Mouse (Mus musculus) embryonic stem cell, embryonic (primary cell): ENCODE results near the gene Pradc1.

Experiments used
- CTCF ChIA-PET, 4 experiments: fragments of 300-600 bp in 2 of 4; fragments of 350-600 bp in 2 of 4; sonication (Branson Sonifier 250); formaldehyde crosslinking; loops; one replicate each; lab custom pipeline; 2022; ENCODE audit warnings: inconsistent platforms in 2 of 4; lab: Charles Lee
- POLR2A ChIA-PET, 4 experiments: fragments of 300-600 bp in 2 of 4; fragments of 350-600 bp in 2 of 4; sonication (Branson Sonifier 250); formaldehyde crosslinking; loops; one replicate each; lab custom pipeline; 2022; ENCODE audit warnings: antibody characterized with exemption in 4 of 4, inconsistent platforms in 1 of 4; lab: Charles Lee

Pradc1 gene

DNA sequence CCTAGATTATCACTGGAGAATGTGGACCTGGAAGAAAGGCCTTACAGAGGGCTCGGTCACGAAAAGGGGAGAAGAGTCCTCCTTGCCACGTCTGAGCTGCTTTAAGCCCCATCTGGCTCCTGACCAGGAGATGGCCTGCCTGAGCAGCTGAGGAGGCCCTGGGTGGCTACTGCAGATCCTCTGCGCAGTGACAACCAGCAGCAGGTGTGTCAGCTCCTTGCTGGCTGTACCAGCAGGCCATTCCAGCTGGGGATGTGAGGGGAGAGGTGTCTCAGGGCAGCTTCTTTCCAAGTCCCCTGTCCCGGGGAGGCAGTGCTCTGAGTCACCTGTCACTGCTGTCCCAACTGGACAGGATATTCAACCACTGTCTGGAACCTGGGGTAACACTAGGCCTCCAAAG lies 20.8 kb upstream of the Pradc1 start:
- CTCF ChIA-PET: interaction anchor here (0.6 to 1.5 kb wide), 5 partner anchors 8 to 38 kb away, joined by 3 to 6 read pairs (median 3); no protein-coding TSS in a partner anchor
- POLR2A ChIA-PET: interaction anchor here in 3 of 4 experiments (1.1 to 12.5 kb wide), 13 partner anchors 11 to 209 kb away, joined by 3 to 369 read pairs (median 4); partner anchors contain the start of genes Cct7 (in 3 of the 3), Pradc1 (in 3 of the 3), Egr4 (in 1 of the 3) and Rab11fip5 (in 1 of the 3)

DNA sequence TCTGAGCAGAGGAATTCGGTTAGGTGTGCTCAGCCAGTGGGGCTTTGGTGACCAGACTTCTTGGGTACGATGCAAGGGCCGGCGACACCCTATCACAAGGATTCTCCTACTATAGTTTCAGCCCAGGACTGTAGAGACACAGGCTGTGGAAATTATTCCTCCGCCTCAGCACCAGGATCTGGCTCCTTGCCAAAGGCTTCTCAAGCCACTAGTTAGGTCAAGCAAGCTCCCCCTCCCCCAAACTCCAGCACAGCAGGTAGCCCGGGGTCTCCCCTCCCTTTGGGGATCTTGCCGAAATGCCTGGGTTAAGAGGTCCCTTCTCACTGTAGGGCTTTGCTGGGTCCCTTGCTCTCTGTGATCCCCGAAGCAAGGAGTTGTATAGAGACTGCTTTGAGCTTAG lies 20.2 kb upstream of the Pradc1 start:
- POLR2A ChIA-PET: interaction anchor here (0.6 to 12.5 kb wide), 15 partner anchors 10 to 1050 kb away, joined by 3 to 369 read pairs (median 4); partner anchors contain the start of genes Pradc1 (in 4 of the 4), Cct7 (in 3 of the 4), Egr4 (in 1 of the 4) and Rab11fip5 (in 1 of the 4)

DNA sequence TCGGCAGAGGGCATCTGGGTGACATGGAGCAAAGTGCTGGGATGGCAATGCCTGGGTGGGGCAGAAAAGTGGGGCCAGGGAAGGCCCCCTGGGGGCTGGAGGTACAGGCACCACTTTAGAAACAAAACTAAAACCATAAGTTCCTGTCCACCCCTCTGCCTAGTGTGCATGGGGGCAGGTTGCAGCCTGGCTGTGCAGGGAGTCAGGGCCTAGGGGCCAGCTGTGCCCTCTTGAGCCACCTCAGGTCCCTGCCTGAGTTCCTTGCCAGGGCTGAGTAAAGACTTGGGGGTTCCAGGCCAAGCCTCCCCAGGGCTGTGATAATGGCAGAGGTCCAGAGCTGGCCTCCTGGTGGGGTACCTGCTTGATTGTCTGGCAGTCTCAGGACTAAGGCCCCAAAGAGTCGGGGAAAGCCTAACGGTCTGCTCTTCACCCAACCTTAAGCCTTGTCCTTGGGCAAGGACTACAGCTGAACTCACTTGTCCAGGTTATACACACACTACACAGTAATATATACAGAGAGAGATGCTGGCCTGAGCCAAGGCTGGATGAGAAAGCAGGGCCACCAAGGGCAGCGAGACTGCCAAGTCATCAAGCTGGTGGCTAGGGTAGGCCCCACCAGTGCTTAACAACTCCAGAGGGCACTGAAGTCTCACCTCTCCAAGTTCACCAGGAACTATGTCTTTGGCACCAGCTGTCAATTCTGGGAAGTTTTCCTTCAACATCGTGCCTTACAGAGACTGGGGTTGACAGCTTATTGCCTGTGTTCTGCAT lies 18.1 kb upstream of the Pradc1 start:
- POLR2A ChIA-PET: interaction anchor here (0.5 to 12.5 kb wide), 25 partner anchors 7 to 853 kb away, joined by 3 to 369 read pairs (median 5); partner anchors contain the start of genes Pradc1 (in 4 of the 4), Cct7 (in 3 of the 4), Alms1 (in 1 of the 4) and Rab11fip5 (in 1 of the 4)
- CTCF ChIA-PET: interaction anchor here in 2 of 4 experiments (1.1 to 2.2 kb wide), 3 partner anchors 8 to 41 kb away, joined by 5 to 6 read pairs (median 6); no protein-coding TSS in a partner anchor

More for the DNA sequence above, 20.2 kb upstream of the Pradc1 start:
- CTCF ChIA-PET: interaction anchor here in 3 of 4 experiments (0.6 to 1.2 kb wide), 4 partner anchors 9 to 289 kb away, joined by 3 read pairs; no protein-coding TSS in a partner anchor

DNA sequence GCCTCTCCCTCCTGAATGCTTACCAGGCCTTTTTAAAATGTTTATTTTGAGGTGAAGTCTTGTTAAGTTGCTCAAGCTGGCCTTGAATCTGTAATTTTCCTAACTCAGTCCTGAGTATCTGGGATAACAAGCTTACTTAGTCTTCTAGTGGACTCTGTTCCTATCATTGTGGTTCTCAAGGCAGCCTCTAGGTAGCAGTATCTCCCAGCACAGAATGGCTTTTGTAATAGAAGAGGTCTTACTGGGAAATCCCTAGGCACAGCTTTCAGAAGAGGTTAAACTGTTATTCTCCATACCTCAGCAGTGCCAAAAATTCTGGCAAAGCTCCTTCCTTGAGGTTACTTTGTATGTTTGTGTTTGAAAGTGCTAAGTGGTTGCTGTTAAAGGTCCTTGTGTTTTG lies 13.6 kb upstream of the Pradc1 start:
- ChIA-PET POLR2A (interaction anchor here (0.6 to 7.9 kb wide), 16 partner anchors 9 to 905 kb away, joined by 3 to 219 read pairs (median 4); partner anchors contain the start of genes Pradc1 (in 4 of the 4), Cct7 (in 3 of the 4) and Alms1 (in 1 of the 4)), CTCF (interaction anchor here (0.6 to 5.5 kb wide), 25 partner anchors 8 to 122 kb away, joined by 3 to 46 read pairs (median 4); partner anchors contain the start of genes Cct7 (in 3 of the 4), Pradc1 (in 3 of the 4), Alms1 (in 1 of the 4) and Noto (in 1 of the 4))

DNA sequence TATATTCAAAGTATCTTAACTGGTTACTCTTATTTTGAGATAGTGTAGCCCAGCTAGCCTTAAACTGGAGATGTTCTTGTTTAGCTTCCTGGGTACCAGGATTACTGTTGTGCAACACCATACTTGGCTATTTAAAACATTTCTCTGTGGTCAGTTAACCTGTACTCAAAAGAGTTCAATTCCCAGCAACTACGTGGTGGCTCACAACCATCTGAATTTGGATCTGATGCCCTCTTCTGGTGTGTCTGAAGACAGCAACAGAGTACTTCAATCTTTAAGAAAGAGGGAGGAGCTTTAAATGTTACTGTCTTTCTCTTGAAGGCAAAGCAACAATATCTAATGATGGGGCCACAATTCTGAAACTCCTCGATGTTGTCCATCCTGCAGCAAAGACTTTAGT lies 7.9 kb upstream of the Pradc1 start:
- POLR2A ChIA-PET: interaction anchor here (0.7 to 7.9 kb wide), 19 partner anchors 8 to 355 kb away, joined by 3 to 219 read pairs (median 4); partner anchors contain the start of genes Pradc1 (in 4 of the 4), Cct7 (in 3 of the 4), Egr4 (in 1 of the 4) and Rab11fip5 (in 1 of the 4)
- CTCF ChIA-PET: interaction anchor here (0.5 to 1.5 kb wide), 7 partner anchors 9 to 1075 kb away, joined by 3 to 5 read pairs (median 3); partner anchors contain the start of gene Egr4 (in 1 of the 4)

DNA sequence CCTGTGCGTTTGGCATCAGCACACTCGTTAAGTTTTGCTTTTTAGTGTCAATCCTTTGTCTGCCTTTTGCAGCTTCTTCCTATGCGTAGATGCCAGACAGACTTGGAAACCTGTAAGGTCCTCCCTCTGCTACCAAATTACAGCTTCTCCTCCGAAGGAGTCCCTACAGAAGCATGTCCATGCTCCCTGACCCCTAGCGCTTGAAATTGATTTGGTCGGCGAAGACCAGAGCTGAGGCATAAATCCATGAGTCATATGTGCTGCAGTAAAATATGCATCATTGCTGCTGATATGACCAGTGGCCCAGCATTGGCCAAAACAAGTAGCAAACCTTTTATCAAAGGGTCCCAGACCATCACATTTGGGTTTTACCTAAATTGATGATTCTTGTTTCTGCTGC lies 1.0 kb upstream of the Pradc1 start:
- CTCF ChIA-PET: interaction anchor here in 2 of 4 experiments (0.8 to 2.9 kb wide), 8 partner anchors 10 to 463 kb away, joined by 3 to 15 read pairs (median 4); partner anchors contain the start of gene Nat8f1 (in 1 of the 2)
- POLR2A ChIA-PET: interaction anchor here (0.6 to 13.9 kb wide), 95 partner anchors 9 to 1755 kb away, joined by 3 to 369 read pairs (median 7); partner anchors contain the start of genes Rab11fip5 (in 3 of the 4), Alms1 (in 2 of the 4), Dusp11 (in 2 of the 4) and Egr4 (in 2 of the 4)

DNA sequence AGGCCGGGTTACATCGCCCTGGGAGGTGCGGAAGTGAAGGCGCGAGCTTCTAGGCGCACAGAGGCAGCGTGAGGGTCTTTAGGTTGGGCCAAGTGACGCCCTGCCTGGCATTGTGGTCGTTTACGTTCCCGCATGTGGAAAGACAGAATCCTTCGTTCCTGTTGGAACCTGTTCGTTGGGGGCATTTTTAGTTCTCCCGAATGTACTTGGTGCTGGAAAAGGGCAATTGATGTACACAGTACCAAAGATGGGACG lies 568 bp upstream of the Pradc1 start:
- CTCF ChIA-PET: interaction anchor here in 3 of 4 experiments (0.7 to 2.9 kb wide), 19 partner anchors 8 to 463 kb away, joined by 3 to 15 read pairs (median 4); partner anchors contain the start of genes Egr4 (in 1 of the 3), Nat8f1 (in 1 of the 3) and Spr (in 1 of the 3)
- POLR2A ChIA-PET: interaction anchor here (0.6 to 13.9 kb wide), 163 partner anchors 8 to 1754 kb away, joined by 3 to 369 read pairs (median 5); partner anchors contain the start of genes Alms1 (in 3 of the 4), Egr4 (in 3 of the 4), Rab11fip5 (in 3 of the 4) and Sfxn5 (in 3 of the 4)

DNA sequence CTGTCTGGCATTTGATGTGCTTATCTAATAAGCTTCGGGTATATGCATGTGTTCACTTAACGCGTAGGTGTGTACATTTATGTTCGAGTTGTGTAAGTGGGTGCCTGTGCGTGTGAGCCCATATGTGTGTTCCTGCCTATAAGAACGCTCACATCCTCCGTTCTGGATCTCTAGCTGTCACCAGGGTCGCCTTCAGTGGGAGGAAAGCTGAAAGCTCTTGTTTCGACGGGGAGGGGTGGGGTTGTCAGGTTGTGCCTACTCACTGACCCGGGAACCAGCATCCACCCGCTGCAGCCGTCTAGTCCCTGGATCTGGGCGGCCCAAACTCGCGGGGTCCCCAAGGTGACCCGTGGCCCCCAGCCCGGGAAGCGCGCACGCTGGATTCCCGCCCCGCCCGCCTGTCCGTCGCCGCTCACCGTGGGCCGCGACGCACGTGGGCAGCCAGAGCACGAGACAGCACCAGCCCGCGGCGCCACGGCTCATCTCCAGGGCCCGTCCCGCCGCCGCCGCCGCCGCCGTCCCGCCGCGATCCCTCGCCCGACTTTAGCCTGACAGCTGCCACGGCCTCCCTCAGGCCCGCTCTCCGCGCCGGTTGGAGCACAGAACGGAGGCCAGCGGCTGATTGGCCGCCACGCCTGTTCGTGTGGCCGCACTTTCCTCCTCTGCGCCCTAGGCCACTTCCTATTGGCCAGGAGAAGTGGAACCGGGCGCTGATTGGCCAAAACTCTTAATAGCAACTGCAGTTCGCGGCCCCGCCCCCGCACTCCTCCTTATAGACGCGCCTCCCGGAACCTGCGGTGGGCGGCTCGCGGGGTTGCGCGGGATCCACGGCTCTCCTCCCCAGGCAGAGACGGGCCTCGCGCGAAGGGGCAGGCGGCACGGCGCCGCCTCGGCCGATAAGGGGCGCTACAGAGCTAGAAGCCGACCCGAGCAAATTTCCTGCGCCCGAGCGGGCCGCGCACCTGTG lies 790 bp downstream of the Pradc1 start, which contains the start of gene Cct7:
Cct7 (plus strand) TSS at position 818 of the 967 bp plus-strand sequence.
- CTCF ChIA-PET: interaction anchor here (0.5 to 2.9 kb wide), 40 partner anchors 9 to 1447 kb away, joined by 3 to 15 read pairs (median 4); partner anchors contain the start of genes Egr4 (in 1 of the 4), Nat8f1 (in 1 of the 4) and Spr (in 1 of the 4)
- POLR2A ChIA-PET: interaction anchor here (0.6 to 13.9 kb wide), 203 partner anchors 9 to 1753 kb away, joined by 3 to 369 read pairs (median 5); partner anchors contain the start of genes Rab11fip5 (in 4 of the 4), Smyd5 (in 4 of the 4), Alms1 (in 3 of the 4) and Egr4 (in 3 of the 4)

DNA sequence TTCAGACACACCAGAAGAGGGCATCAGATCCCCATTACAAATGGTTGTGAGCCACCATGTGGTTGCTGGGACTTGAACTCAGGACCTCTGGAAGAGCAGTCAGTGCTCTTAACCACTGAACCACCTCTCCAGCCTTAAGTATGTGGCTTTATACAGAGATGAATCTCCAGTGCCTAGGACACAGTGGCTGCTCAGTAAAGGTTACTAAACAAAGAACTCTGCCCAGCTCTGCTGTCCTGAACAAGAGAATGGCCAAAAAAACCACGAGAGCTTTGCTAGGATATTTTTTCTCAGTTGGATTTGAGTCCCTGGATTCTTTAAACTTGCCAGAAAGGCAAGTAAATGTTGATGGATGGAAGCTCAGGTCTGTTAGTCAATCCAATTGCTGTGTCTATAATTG lies 1.6 kb downstream of the Pradc1 start:
- ChIA-PET CTCF (interaction anchor here in 3 of 4 experiments (0.6 to 2.9 kb wide), 15 partner anchors 8 to 213 kb away, joined by 3 to 14 read pairs (median 4); no protein-coding TSS in a partner anchor), POLR2A (interaction anchor here (0.6 to 13.9 kb wide), 54 partner anchors 11 to 1945 kb away, joined by 3 to 369 read pairs (median 11); partner anchors contain the start of genes Alms1 (in 3 of the 4), Smyd5 (in 3 of the 4), Egr4 (in 2 of the 4) and Noto (in 2 of the 4))

DNA sequence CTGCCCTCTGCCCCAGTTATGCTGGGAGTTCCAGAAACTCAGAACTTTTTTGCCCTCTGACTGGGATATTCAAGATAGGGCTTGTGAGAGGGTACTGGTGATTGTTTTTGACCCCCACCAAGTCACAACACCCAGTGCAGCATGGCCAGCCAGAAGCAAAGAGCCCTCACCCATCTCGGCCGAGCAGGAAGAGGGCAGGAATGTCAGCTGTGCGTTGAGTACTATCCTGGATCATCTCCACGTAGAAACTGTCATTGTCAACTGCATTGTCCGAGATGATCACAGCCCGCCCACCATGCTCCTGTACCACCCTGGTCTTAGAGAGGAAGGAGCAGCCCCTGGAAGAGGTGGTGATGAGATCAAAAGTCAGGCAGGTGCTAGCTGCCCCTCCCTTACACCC lies 4.4 kb downstream of the Pradc1 start:
- ChIA-PET POLR2A (interaction anchor here in 3 of 4 experiments (0.9 to 13.9 kb wide), 15 partner anchors 9 to 292 kb away, joined by 3 to 369 read pairs (median 4); partner anchors contain the start of genes Rab11fip5 (in 1 of the 3) and Smyd5 (in 1 of the 3)), CTCF (interaction anchor here in 2 of 4 experiments (0.7 to 1.4 kb wide), 2 partner anchors 23 to 101 kb away, joined by 3 to 5 read pairs; no protein-coding TSS in a partner anchor)

DNA sequence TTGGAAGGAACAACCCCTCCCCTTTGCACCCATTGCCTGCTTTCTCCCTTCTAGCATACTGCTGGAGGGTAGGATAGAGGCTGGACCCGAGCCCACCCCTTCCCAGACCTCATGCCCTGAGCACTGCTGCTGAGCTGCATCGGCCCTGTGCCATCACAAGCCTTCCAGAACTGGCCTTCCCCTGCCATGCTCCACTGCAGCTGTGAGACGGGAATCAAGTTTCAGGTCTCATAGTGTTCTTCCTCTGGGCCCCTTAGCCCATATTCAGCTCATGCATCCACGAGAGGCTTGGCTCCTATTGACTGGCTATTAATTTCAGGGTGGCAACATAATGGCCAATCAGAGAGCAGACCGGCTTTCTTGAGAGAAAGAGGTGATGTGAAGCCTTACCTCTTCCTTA lies 6.5 kb downstream of the Pradc1 start:
- CTCF ChIA-PET: interaction anchor here in 1 of 4 experiments (1.6 kb wide), 1 partner anchor 8 kb away, joined by 4 read pairs; no protein-coding TSS in a partner anchor
- POLR2A ChIA-PET: interaction anchor here in 2 of 4 experiments (0.7 to 13.9 kb wide), 10 partner anchors 7 to 308 kb away, joined by 3 to 369 read pairs (median 9); partner anchors contain the start of genes Noto (in 1 of the 2) and Spr (in 1 of the 2)

DNA sequence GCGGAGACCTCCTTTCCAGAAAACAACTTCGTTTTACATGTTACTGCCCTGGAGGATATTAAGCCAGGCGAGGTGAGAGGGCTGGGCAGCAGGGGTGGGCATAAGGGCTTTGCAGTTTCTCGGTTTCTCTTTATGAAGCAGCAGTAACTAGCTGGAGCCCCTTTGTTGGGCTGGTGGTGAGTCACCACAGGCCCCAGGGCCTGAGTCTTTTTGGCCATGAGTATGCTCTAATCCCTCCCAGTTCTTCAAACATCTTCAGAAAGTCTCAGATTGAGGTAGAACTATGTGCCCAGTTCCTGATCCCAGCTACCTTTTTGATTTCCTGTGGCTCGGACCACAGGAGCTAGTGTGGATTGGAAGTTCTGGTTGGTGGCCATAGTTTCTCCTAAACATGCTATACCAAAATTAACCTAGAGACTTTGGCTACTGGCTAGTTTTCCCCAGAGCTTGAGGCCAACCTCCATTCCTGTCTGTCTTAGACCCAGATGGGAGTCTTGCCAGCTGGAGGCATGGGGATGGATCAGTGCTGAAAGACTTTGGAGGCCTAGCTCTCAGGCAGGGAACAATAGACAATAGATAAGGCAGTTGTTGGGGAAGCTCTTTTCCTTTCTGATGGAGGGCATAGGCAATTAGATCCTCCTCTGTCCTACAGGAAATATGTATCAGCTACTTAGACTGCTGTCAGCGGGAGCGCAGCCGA lies 7.4 kb downstream of the Pradc1 start:
- POLR2A ChIA-PET: interaction anchor here in 2 of 4 experiments (0.8 to 13.9 kb wide), 9 partner anchors 6 to 48 kb away, joined by 3 to 369 read pairs (median 4); partner anchors contain the start of genes Noto (in 1 of the 2) and Pradc1 (in 1 of the 2)
- CTCF ChIA-PET: interaction anchor here in 1 of 4 experiments (0.9 kb wide), 1 partner anchor 9 kb away, joined by 4 read pairs; no protein-coding TSS in a partner anchor

DNA sequence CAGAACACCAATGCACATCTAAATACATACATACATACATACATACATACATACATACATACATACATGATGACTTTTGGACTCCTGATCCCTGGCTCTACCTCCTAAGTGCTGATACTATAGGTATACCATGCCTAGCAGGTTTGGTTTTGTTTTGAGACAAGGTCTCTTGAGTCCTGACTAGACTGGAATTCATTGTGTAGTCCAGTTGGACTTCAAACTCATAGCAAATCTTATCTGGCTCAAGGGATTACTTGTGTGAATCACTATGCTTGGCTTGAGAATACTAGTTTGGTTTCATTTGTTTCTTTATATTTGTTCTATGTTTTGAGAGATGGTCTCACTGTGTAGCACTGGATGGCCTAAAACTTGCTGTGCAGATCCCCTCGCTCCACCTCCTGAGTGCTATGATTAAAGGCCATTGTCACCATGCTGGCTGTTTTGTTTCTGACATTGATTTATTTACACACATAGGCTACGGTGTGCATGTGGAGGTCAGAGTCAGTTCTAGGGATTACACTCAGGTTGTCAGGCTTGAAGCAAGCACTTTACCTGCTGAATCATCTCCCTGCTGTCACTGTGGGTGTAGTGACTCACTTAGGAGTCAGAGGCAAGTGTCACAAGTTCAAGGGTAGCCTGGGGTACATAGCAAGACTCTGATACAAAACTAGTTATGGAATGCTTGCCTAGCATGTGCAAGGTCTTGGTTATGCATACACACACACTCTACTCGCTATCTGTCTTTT lies 8.1 kb downstream of the Pradc1 start:
- POLR2A ChIA-PET: interaction anchor here in 2 of 4 experiments (1.0 to 13.9 kb wide), 7 partner anchors 5 to 28 kb away, joined by 4 to 369 read pairs (median 119); partner anchors contain the start of genes Cct7 (in 2 of the 2) and Pradc1 (in 2 of the 2)
- CTCF ChIA-PET: interaction anchor here in 1 of 4 experiments (0.9 kb wide), 1 partner anchor 8 kb away, joined by 4 read pairs; no protein-coding TSS in a partner anchor

DNA sequence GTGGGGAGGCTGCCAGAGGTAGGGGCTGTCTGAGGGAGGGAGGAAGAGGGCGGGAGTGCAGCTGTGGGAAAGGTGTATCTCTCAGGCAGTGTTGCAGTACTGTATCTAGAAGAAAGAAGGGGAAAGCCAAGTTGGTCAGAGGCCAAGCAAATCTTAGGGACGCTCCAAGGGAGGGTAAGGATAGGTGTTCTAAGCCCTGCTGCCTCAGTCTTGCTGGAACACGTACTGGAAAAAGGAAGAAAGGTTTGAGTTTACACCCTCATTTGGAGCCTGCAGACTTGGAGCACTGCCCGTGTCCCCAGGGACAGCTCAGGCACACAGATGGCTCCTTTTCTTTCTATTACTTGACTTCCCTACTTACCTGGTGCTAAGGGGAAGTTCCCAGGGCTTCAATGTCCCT lies 10.6 kb downstream of the Pradc1 start:
- CTCF ChIA-PET: no interaction called here
- POLR2A ChIA-PET: interaction anchor here in 3 of 4 experiments (0.8 to 10.8 kb wide), 4 partner anchors 7 to 18 kb away, joined by 3 to 207 read pairs (median 62); partner anchors contain the start of genes Cct7 (in 3 of the 3) and Pradc1 (in 3 of the 3)
